Mouse (Mus musculus) ES-E14 (cell line): ENCODE data around the gene Mrpl48. TPM values are rescaled to one million over a fixed set of nuclear protein-coding genes. Genes with fewer than 3 reads are reported as not detected.

ENCODE experiments used
- DNase-seq: peaks from one replicate; pipeline ENCODE4 v3.0.0-alpha.2; 2013; ENCODE audit warnings: low read depth, low spot score
- H3K27ac ChIP-seq: 2 replicates; pipeline ENCODE4 v1.5.1; 2012; ENCODE audit warnings: low read depth, mild to moderate bottlenecking, low read length, moderate library complexity, mixed read lengths; ENCODE audit not compliant: poor library complexity, insufficient read depth, severe bottlenecking
- H3K36me3 ChIP-seq: 2 replicates; pipeline ENCODE4 v1.6.1; 2012; ENCODE audit warnings: mild to moderate bottlenecking, low read length, moderate library complexity, mixed read lengths; ENCODE audit not compliant: control insufficient read depth, poor library complexity, insufficient read depth, severe bottlenecking
- H3K4me1 ChIP-seq, 2 experiments: fragments of 150-350 bp in 1 of 2; sonication (generic) in 1 of 2; 2 replicates each; pipeline ENCODE4 v1.6.1; 2012; ENCODE audit warnings: low read length in 2 of 2, mild to moderate bottlenecking in 1 of 2, mixed read lengths in 1 of 2; ENCODE audit not compliant: control insufficient read depth in 2 of 2, insufficient read depth in 2 of 2, poor library complexity in 1 of 2
- H3K4me3 ChIP-seq, 2 experiments: fragments of 150-350 bp in 1 of 2; sonication (generic) in 1 of 2; 2 replicates each; pipeline ENCODE4 v1.5.1; 2012; ENCODE audit warnings: low read length in 2 of 2, low read depth in 1 of 2, mild to moderate bottlenecking in 1 of 2, mixed read lengths in 1 of 2; ENCODE audit not compliant: insufficient read depth in 1 of 2, poor library complexity in 1 of 2, severe bottlenecking in 1 of 2
- H3K9ac ChIP-seq: 2 replicates; pipeline ENCODE4 v1.6.1; 2012; ENCODE audit warnings: low read depth, mild to moderate bottlenecking, low read length, mixed read lengths; ENCODE audit not compliant: poor library complexity, insufficient read depth, severe bottlenecking
- H3K9me3 ChIP-seq: fragments of 150-350 bp; sonication (generic); 2 replicates; pipeline ENCODE4 v1.6.1; 2012; ENCODE audit warnings: low read depth, mild to moderate bottlenecking, low read length; ENCODE audit not compliant: control insufficient read depth, insufficient read depth
- CHD2 ChIP-seq: IDR thresholded peaks from 2 replicates; pipeline ENCODE4 v1.6.1; 2014; ENCODE audit warnings: mild to moderate bottlenecking, low read depth, low read length, inconsistent platforms
- HCFC1 ChIP-seq: IDR thresholded peaks from 2 replicates; pipeline ENCODE4 v1.6.1; 2012; ENCODE audit warnings: low read length, inconsistent platforms, borderline replicate concordance; ENCODE audit not compliant: insufficient read depth
- MAFK ChIP-seq: IDR thresholded peaks from 2 replicates; pipeline ENCODE4 v1.6.1; 2014; ENCODE audit warnings: mild to moderate bottlenecking, low read depth, low read length, inconsistent platforms; ENCODE audit not compliant: insufficient read depth
- ZC3H11A ChIP-seq: IDR thresholded peaks from 2 replicates; pipeline ENCODE4 v1.6.1; 2012; ENCODE audit warnings: low read depth, mild to moderate bottlenecking, inconsistent platforms, low read length, borderline replicate concordance
- ZNF384 ChIP-seq: IDR thresholded peaks from 2 replicates; pipeline ENCODE4 v1.6.1; 2012; ENCODE audit warnings: low read depth, low read length, inconsistent platforms
- in situ Hi-C, 2 experiments: fragments of 600-800 bp; cut with MboI; formaldehyde crosslinking; loops; one replicate each; pipeline ENCODE4 v1.15.1; 2025; ENCODE audit warnings: low sequenced_read_pairs in 2 of 2, inconsistent platforms in 1 of 2; ENCODE audit not compliant: unreplicated experiment in 2 of 2
- total RNA-seq: library from RNA; depleted of rRNA; stranded (reverse); fragments of 300-350 nt; gene quantifications from 2 replicates; pipeline ENCODE4 v1.2.3, GENCODE M21; 2012

Gene Mrpl48
- total RNA-seq, 1 experiment = 30.9 TPM

- TF ChIP-seq ZNF384 (no peak), ZC3H11A (no peak), HCFC1 (no peak), MAFK (no peak), CHD2 (no peak)
- no peak for DNase-seq
- no peaks in the 10 kb centered on the region; the same call in none of the 2 replicates for H3K36me3 ChIP-seq
- H3K27ac ChIP-seq = no peak overlapping the region
- no peak overlapping the region for H3K9ac ChIP-seq
- peaks cover 0 to 3% of the 10 kb centered on the region in 2 experiments; a peak in 1 of 4 replicates for H3K4me1 ChIP-seq
- no peak overlapping the region for H3K4me3 ChIP-seq
- no peaks in the 10 kb centered on the region for H3K9me3 ChIP-seq
- in situ Hi-C loops = no loop called here
Observed at GRCm38 (mm10) chr7:100642413-100642812, 34.3 kb upstream of the Mrpl48 start.

GRCm38 (mm10) chr7:100637657-100638056 is 29.6 kb upstream of the Mrpl48 start:
- Histone ChIP-seq H3K27ac (no peak overlapping the region), H3K9ac (no peak overlapping the region), H3K4me1 (no peaks in the 10 kb centered on the region), H3K9me3 (no peaks in the 10 kb centered on the region), H3K36me3 (peaks cover 2% of the 10 kb centered on the region), H3K4me3 (no peak overlapping the region)
- in situ Hi-C loops = no loop called here
- no peak for TF ChIP-seq MAFK
- no peak for TF ChIP-seq HCFC1
- no peak for TF ChIP-seq ZC3H11A
- no peak for TF ChIP-seq CHD2
- TF ChIP-seq ZNF384 = no peak
- DNase-seq = no peak

DNA sequence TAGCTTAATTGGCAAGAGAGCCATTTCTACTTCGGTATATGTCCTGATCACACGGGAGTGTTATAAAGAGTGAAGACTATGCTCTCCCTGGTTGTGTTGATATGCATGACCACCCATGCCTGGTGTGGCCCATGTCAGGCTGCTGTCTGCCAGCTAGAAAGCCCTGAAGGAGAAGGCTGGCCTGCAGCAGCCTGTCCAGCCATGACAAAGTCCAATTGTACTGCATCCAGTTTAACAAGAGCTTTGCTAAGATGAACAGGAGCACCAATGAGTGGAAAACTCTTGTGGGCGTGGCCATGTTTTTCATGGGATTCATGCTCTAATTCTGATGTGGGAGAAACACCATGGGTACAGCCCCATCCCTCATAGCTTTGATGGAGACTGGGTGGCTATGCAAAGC is 16.4 kb upstream of the Mrpl48 start:
- Histone ChIP-seq H3K9ac (no peak overlapping the region; the same call in 1 of the 2 replicates), H3K4me3 (no peak overlapping the region), H3K9me3 (no peaks in the 10 kb centered on the region), H3K27ac (no peak overlapping the region), H3K4me1 (no peaks in the 10 kb centered on the region), H3K36me3 (no peaks in the 10 kb centered on the region)
- in situ Hi-C loops = no loop called here
- no peak for DNase-seq
- TF ChIP-seq ZC3H11A (no peak), CHD2 (no peak), HCFC1 (no peak), MAFK (no peak), ZNF384 (no peak)

GRCm38 (mm10) chr7:100622277-100622676 is 14.2 kb upstream of the Mrpl48 start:
- H3K4me1 ChIP-seq = no peaks in the 10 kb centered on the region
- DNase-seq = no peak
- H3K4me3 ChIP-seq = no peak overlapping the region
- no peak for TF ChIP-seq CHD2
- no peak for TF ChIP-seq ZNF384
- TF ChIP-seq ZC3H11A = no peak
- TF ChIP-seq MAFK = no peak
- no peak for TF ChIP-seq HCFC1
- no peaks in the 10 kb centered on the region for H3K9me3 ChIP-seq
- no peaks in the 10 kb centered on the region for H3K36me3 ChIP-seq
- H3K9ac ChIP-seq = no peak overlapping the region
- no peak overlapping the region for H3K27ac ChIP-seq
- in situ Hi-C loops = no loop called here
